Mouse (Mus musculus) intestine, postnatal 0 days (tissue): ENCODE data around the gene Glud1. TPM values are rescaled to one million over a fixed set of nuclear protein-coding genes. Genes with fewer than 3 reads are reported as not detected.

Source experiments
- ATAC-seq: fragments of 200-750 bp; cut with Nextera tagmentation; 2 replicates; pipeline ENCODE4 v1.8.0; 2017; ENCODE audit warnings: mild to moderate bottlenecking, moderate TSS enrichment, moderate library complexity
- H3K27ac ChIP-seq: fragments of 300-500 bp; sonication (generic); 2 replicates; pipeline ENCODE4 v1.5.1; 2014; ENCODE audit warnings: mild to moderate bottlenecking, low read depth, low read length, moderate library complexity
- H3K27me3 ChIP-seq: fragments of 300-500 bp; sonication (generic); replicated peaks from 2 replicates; pipeline ENCODE4 v1.6.1; 2014; ENCODE audit warnings: low read length, mixed read lengths; ENCODE audit not compliant: control insufficient read depth, insufficient read depth
- H3K36me3 ChIP-seq: fragments of 300-500 bp; sonication (generic); 2 replicates; pipeline ENCODE4 v1.6.1; 2014; ENCODE audit warnings: mild to moderate bottlenecking, moderate library complexity; ENCODE audit not compliant: control insufficient read depth, insufficient read depth
- H3K4me1 ChIP-seq: fragments of 300-500 bp; sonication (generic); replicated peaks from 2 replicates; pipeline ENCODE4 v1.6.1; 2014; ENCODE audit warnings: antibody characterized with exemption, low read length, mixed read lengths; ENCODE audit not compliant: control insufficient read depth, insufficient read depth
- H3K4me2 ChIP-seq: fragments of 300-500 bp; sonication (generic); replicated peaks from 2 replicates; pipeline ENCODE4 v1.6.1; 2014; ENCODE audit warnings: low read depth, mild to moderate bottlenecking, moderate library complexity
- H3K4me3 ChIP-seq: fragments of 300-500 bp; sonication (generic); 2 replicates; pipeline ENCODE4 v1.5.1; 2014; ENCODE audit warnings: low read depth, low read length
- H3K9ac ChIP-seq: fragments of 300-500 bp; sonication (generic); 2 replicates; pipeline ENCODE4 v1.6.1; 2014; ENCODE audit warnings: mild to moderate bottlenecking, low read depth, low read length
- H3K9me3 ChIP-seq: fragments of 300-500 bp; sonication (generic); 2 replicates; pipeline ENCODE4 v1.6.1; 2016; ENCODE audit warnings: mixed run types; ENCODE audit not compliant: control insufficient read depth
- CTCF ChIP-seq: sonication (generic); IDR thresholded peaks from 2 replicates; pipeline ENCODE4 v1.5.1; 2016; ENCODE audit warnings: low read depth, mild to moderate bottlenecking, control low read depth, antibody characterized with exemption, moderate library complexity
- WGBS: fragments of 180-500 bp; shearing (Covaris S2); extraction: QIAGEN DNeasy Blood & Tissue Kit; methylation state at CpG from one replicate; pipeline ENCODE4 v1.1.7; 2014; 5-methylcytosine and 5-hydroxymethylcytosine counted together
- polyA plus RNA-seq: library from polyadenylated mRNA; unstranded; fragments of >200 nt; fragmentation: Nextera tagmentation; extraction: Ambion mirVana; gene quantifications from 2 replicates; pipeline ENCODE4 v1.2.1, GENCODE M21; 2015

Gene Glud1
- polyA plus RNA-seq, 1 experiment from 2014 or later, result 40.8 TPM

DNA sequence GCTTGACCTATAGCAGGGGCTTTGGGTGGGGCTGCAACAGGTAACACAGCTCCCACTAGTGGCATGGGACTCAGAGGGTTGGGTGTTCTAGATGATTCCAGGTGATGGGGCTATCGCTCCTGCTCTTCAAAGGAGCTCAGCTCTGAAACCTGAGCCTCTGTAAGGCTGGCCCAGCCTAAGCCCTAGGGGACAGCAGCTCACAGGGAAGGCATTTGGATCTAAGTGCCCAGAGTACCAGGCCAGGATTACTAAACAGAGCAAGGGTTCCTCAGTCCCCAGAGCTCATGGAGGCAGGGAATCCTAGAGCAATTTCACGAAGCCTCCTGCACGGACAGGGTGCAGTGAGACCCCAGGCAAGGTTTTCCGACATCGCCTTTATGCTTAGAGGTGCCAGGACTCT is 65.4 kb downstream of the Glud1 start:
- no peaks in the 10 kb centered on the region for H3K4me1 ChIP-seq
- 0 out of 2 replicates have a peak overlapping the region, but pooled peaks have one; percentile 2 for H3K4me3 ChIP-seq
- WGBS, result 78% methylated on average over 5 of the region's 5 CpGs
- no peak for ATAC-seq
- no peaks in the 10 kb centered on the region for H3K36me3 ChIP-seq
- no peak; the same call in 1 of the 2 replicates for TF ChIP-seq CTCF
- no peaks in the 10 kb centered on the region for H3K9me3 ChIP-seq
- no peak overlapping the region for H3K4me2 ChIP-seq
- H3K9ac ChIP-seq, result no peak overlapping the region
- no peak overlapping the region for H3K27ac ChIP-seq
- H3K27me3 ChIP-seq, result no peaks in the 10 kb centered on the region

DNA sequence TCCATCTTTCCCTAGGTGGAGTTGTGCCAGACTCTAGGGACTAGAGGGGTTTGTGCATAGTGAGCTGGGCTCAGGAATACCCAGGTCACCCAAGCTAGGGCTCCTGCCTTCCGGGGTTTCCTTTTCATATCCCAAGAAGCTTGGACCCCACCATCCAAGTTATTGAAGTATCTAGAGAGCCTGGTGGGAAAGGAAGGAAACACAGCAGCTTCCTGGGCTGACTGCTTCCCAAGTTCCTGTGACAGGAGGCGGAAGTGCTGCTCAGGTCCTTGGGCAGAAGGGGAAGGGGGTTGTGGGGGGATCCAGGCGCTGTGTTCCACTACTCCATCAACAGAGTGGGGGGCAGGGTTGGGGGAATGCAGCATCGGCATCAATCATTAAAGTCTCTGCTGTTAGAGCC is 66.6 kb downstream of the Glud1 start:
- peak overlapping the region; percentile 27 for H3K4me2 ChIP-seq
- H3K4me3 ChIP-seq, result no peak overlapping the region
- H3K9me3 ChIP-seq, result no peaks in the 10 kb centered on the region
- ATAC-seq, result no peak
- no peak for TF ChIP-seq CTCF
- H3K27ac ChIP-seq, result no peak overlapping the region
- 74% methylated on average over 4 of the region's 4 CpGs for WGBS
- H3K4me1 ChIP-seq, result no peaks in the 10 kb centered on the region
- no peaks in the 10 kb centered on the region for H3K36me3 ChIP-seq
- H3K9ac ChIP-seq, result no peak overlapping the region
- no peaks in the 10 kb centered on the region for H3K27me3 ChIP-seq

GRCm38 (mm10) chr14:34378560-34379331 is 68.2 kb downstream of the Glud1 start:
- no peaks in the 10 kb centered on the region for H3K9me3 ChIP-seq
- H3K4me1 ChIP-seq, result no peaks in the 10 kb centered on the region
- no peak overlapping the region for H3K4me2 ChIP-seq
- H3K27me3 ChIP-seq, result no peaks in the 10 kb centered on the region
- no peaks in the 10 kb centered on the region for H3K36me3 ChIP-seq
- ATAC-seq, result no peak
- no peak for TF ChIP-seq CTCF
- no peak overlapping the region for H3K4me3 ChIP-seq
- H3K27ac ChIP-seq, result no peak overlapping the region
- 56% methylated on average over 11 of the region's 11 CpGs for WGBS
- H3K9ac ChIP-seq, result no peak overlapping the region

DNA sequence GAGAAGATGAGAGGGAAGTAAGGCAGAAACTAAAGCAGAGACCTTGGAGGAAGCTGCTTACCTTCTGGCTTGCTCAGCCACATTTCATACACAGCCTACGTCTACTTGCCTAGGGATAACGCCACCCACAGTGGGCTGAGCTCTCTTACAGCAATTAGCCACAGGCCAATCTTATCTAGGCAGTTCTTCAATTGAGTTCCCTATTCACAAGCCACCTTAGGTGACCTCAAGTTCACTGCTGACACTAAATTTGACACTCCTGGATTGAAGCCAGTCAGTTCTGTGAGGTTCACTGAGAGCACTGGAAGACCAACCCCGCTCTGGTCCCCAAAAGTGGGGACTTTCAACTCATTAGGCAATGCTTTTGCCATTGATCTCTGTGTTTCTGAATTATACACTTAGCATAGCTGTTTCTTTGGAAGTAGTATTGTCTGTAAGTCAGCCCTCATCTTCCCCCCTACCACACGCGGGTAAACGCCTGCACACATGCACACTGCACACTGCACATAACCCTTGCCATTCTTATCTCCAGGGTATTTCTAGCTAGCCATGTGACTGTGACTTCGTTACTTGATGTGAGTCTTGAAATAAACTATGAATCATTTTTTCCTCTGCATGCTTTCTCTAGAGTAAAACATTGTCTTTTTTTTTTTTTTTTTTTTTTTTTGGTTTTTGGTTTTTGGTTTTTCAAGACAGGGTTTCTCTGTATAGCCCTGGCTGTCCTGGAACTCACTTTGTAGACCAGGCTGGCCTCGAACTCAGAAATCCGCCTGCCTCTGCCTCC is 72.6 kb downstream of the Glud1 start:
- H3K27me3 ChIP-seq, result no peaks in the 10 kb centered on the region
- no peak overlapping the region for H3K27ac ChIP-seq
- H3K4me3 ChIP-seq, result no peak overlapping the region
- no peak overlapping the region for H3K4me2 ChIP-seq
- TF ChIP-seq CTCF, result no peak
- WGBS, result 91% methylated on average over 9 of the region's 9 CpGs
- H3K4me1 ChIP-seq, result no peaks in the 10 kb centered on the region
- no peak overlapping the region for H3K9ac ChIP-seq
- H3K36me3 ChIP-seq, result no peaks in the 10 kb centered on the region
- no peak for ATAC-seq
- H3K9me3 ChIP-seq, result no peaks in the 10 kb centered on the region

DNA sequence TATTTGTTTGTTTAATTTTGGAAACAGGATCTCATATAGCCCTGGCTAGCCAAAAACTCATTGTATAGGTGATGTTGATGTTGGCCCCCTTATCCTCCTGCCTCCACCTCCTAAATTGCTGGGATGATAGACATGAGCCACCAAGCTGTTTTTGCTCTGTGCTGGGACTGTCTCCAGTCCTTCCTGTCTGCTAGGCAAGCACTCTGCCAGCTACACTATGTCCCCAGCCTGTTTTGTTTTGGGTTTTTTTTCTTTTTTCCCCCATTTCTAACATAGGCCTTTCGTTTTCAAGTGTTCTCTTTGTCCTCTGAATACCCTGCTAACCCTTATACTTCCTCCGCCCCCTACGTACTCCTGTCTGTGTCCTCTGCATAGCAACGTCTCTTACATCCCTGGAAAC is 82.8 kb downstream of the Glud1 start:
- no peak for ATAC-seq
- 69% methylated on average over 4 of the region's 4 CpGs for WGBS

More for the DNA sequence above, 82.8 kb downstream of the Glud1 start:
- no peak overlapping the region for H3K4me2 ChIP-seq
- no peak overlapping the region for H3K27ac ChIP-seq
- TF ChIP-seq CTCF, result no peak
- H3K9ac ChIP-seq, result no peak overlapping the region
- no peaks in the 10 kb centered on the region for H3K27me3 ChIP-seq
- no peaks in the 10 kb centered on the region for H3K4me1 ChIP-seq
- H3K36me3 ChIP-seq, result no peaks in the 10 kb centered on the region
- no peak overlapping the region for H3K4me3 ChIP-seq
- H3K9me3 ChIP-seq, result no peaks in the 10 kb centered on the region

Other genes with a start within 250 kb of the Glud1 start
- 12.1 and 16.9 TPM in 2 replicates for gene Anxa8, start 224.7 kb upstream of the Glud1 start, polyA plus RNA-seq
- gene A630023A22Rik, start 208.0 kb upstream of the Glud1 start, polyA plus RNA-seq, result 0.35 and 1.3 TPM in 2 replicates
- gene Npy4r, start 158.2 kb upstream of the Glud1 start, polyA plus RNA-seq, result 0.26 and 0.46 TPM in 2 replicates
- 0.13 and 0.17 TPM in 2 replicates for gene Gprin2, start 109.1 kb upstream of the Glud1 start, polyA plus RNA-seq
- gene Syt15, start 91.1 kb upstream of the Glud1 start, polyA plus RNA-seq, result 1.0 and 1.2 TPM in 2 replicates
- gene Shld2, start 234 bp upstream of the Glud1 start, polyA plus RNA-seq, result 3.1 and 3.9 TPM in 2 replicates
- gene Fam25c, start 44.7 kb downstream of the Glud1 start, polyA plus RNA-seq, result not detected in 2 replicates
- gene Sncg, start 64.1 kb downstream of the Glud1 start, polyA plus RNA-seq, result 28.9 and 29.3 TPM in 2 replicates
- 5.6 and 5.7 TPM in 2 replicates for gene Mmrn2, start 64.7 kb downstream of the Glud1 start, polyA plus RNA-seq
- 18.8 and 19.3 TPM in 2 replicates for gene Bmpr1a, start 192.6 kb downstream of the Glud1 start, polyA plus RNA-seq
- gene 9230112D13Rik, start 212.1 kb downstream of the Glud1 start, polyA plus RNA-seq, result not detected in 2 replicates